Mouse (Mus musculus) stomach, embryonic 14.5 days (tissue): ENCODE measurements around the gene Arfgap1. TPM values are rescaled to one million over a fixed set of nuclear protein-coding genes. Genes with fewer than 3 reads are reported as not detected.

Experiments
- ATAC-seq: fragments of 200-750 bp; cut with Nextera tagmentation; 2 replicates; pipeline ENCODE4 v1.8.0; 2017; ENCODE audit warnings: low read depth, moderate TSS enrichment; ENCODE audit not compliant: insufficient number of reproducible peaks, insufficient read depth, low FRiP score
- H3K27ac ChIP-seq: fragments of 300-500 bp; sonication (generic); 2 replicates; pipeline ENCODE4 v1.5.1; 2014; ENCODE audit warnings: mild to moderate bottlenecking, low read length, moderate library complexity, mixed read lengths
- H3K27me3 ChIP-seq: fragments of 300-500 bp; sonication (generic); 2 replicates; pipeline ENCODE4 v1.6.1; 2014; ENCODE audit warnings: low read length, control low read depth, mixed read lengths; ENCODE audit not compliant: control insufficient read depth, insufficient read depth
- H3K36me3 ChIP-seq: fragments of 300-500 bp; sonication (generic); 2 replicates; pipeline ENCODE4 v1.6.1; 2014; ENCODE audit warnings: mild to moderate bottlenecking, control low read depth, low read length, moderate library complexity, mixed read lengths; ENCODE audit not compliant: control insufficient read depth, insufficient read depth
- H3K4me1 ChIP-seq: fragments of 300-500 bp; sonication (generic); 2 replicates; pipeline ENCODE4 v1.6.1; 2014; ENCODE audit warnings: low read length, control low read depth, mixed read lengths; ENCODE audit not compliant: control insufficient read depth, insufficient read depth
- H3K4me2 ChIP-seq: fragments of 300-500 bp; sonication (generic); replicated peaks from 2 replicates; pipeline ENCODE4 v1.6.1; 2014; ENCODE audit warnings: low read depth, low read length, control low read depth
- H3K4me3 ChIP-seq: fragments of 300-500 bp; sonication (generic); 2 replicates; pipeline ENCODE4 v1.5.1; 2014; ENCODE audit warnings: low read depth, low read length, control low read depth
- H3K9ac ChIP-seq: fragments of 300-500 bp; sonication (generic); replicated peaks from 2 replicates; pipeline ENCODE4 v1.6.1; 2014; ENCODE audit warnings: low read depth, mild to moderate bottlenecking, control low read depth, low read length, moderate library complexity, mixed read lengths
- H3K9me3 ChIP-seq: fragments of 300-500 bp; sonication (generic); 2 replicates; pipeline ENCODE4 v1.6.1; 2016; ENCODE audit warnings: low read depth, low read length, control low read depth; ENCODE audit not compliant: control insufficient read depth
- WGBS: fragments of 180-500 bp; shearing (Covaris S2); extraction: QIAGEN DNeasy Blood & Tissue Kit; methylation state at CpG from one replicate; pipeline ENCODE4 v1.1.7; 2014; 5-methylcytosine and 5-hydroxymethylcytosine counted together
- polyA plus RNA-seq: library from polyadenylated mRNA; unstranded; fragments of >200 nt; fragmentation: Nextera tagmentation; extraction: Ambion mirVana; gene quantifications from 2 replicates; pipeline ENCODE4 v1.2.1, GENCODE M21; 2014

Gene Arfgap1
- polyA plus RNA-seq, 1 experiment from 2014 or later, result 90.4 TPM

GRCm38 (mm10) chr2:180941869-180942268 lies 25.2 kb upstream of the Arfgap1 start:
- Histone ChIP-seq H3K4me3 (no peak overlapping the region), H3K36me3 (peaks cover 3% of the 10 kb centered on the region; the same call in 1 of the 2 replicates), H3K9me3 (no peaks in the 10 kb centered on the region), H3K4me1 (no peaks in the 10 kb centered on the region), H3K4me2 (no peak overlapping the region), H3K27me3 (no peaks in the 10 kb centered on the region), H3K27ac (no peak overlapping the region), H3K9ac (no peak overlapping the region)
- no peak for ATAC-seq

GRCm38 (mm10) chr2:180949947-180950346 lies 17.1 kb upstream of the Arfgap1 start:
- Histone ChIP-seq H3K4me3 (no peak overlapping the region), H3K4me1 (peaks cover 25% of the 10 kb centered on the region), H3K27ac (no peak overlapping the region), H3K4me2 (no peak overlapping the region), H3K36me3 (no peaks in the 10 kb centered on the region), H3K9me3 (no peaks in the 10 kb centered on the region), H3K27me3 (no peaks in the 10 kb centered on the region), H3K9ac (no peak overlapping the region)
- WGBS, result 26% methylated on average over 1 of the region's 1 CpGs
- no peak for ATAC-seq

GRCm38 (mm10) chr2:180952731-180953171 lies 14.3 kb upstream of the Arfgap1 start:
- Histone ChIP-seq H3K9ac (0 out of 2 replicates have a peak overlapping the region, but pooled peaks have one; percentile 25), H3K27ac (peak overlapping the region; percentile 89), H3K4me3 (peak overlapping the region; percentile 57), H3K4me2 (peak overlapping the region; percentile 75), H3K36me3 (no peaks in the 10 kb centered on the region), H3K4me1 (peaks cover 31% of the 10 kb centered on the region), H3K9me3 (no peaks in the 10 kb centered on the region), H3K27me3 (no peaks in the 10 kb centered on the region)
- ATAC-seq, result no peak
- 13% methylated on average over 9 of the region's 9 CpGs for WGBS

DNA sequence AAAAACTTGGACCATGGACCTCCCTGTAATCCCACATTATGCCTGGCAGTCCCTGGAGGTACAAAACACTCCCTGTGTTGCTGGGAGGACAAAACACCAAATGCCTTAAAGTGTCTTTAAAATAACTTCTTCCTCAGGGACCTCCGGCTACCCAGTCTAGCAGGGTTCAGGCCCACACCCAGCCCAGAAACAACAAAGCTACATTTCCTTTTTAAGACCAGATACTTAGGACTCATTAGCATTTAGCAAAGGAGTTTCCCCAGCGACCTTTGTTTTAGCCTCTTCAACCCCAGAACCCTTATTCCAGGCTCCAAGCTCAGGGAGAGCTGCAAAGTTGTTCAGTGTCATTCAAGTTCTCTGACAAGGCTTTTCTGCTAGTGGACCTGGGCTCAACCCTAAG lies 13.4 kb upstream of the Arfgap1 start:
- H3K4me1 ChIP-seq, result peaks cover 31% of the 10 kb centered on the region
- H3K9ac ChIP-seq, result peak overlapping the region; percentile 53
- H3K36me3 ChIP-seq, result no peaks in the 10 kb centered on the region
- no peak for ATAC-seq
- peak overlapping the region; percentile 89 for H3K27ac ChIP-seq
- WGBS, result 18% methylated on average over 2 of the region's 2 CpGs
- peak overlapping the region; percentile 75 for H3K4me2 ChIP-seq
- peak overlapping the region; percentile 57 for H3K4me3 ChIP-seq
- no peaks in the 10 kb centered on the region for H3K9me3 ChIP-seq
- no peaks in the 10 kb centered on the region for H3K27me3 ChIP-seq

DNA sequence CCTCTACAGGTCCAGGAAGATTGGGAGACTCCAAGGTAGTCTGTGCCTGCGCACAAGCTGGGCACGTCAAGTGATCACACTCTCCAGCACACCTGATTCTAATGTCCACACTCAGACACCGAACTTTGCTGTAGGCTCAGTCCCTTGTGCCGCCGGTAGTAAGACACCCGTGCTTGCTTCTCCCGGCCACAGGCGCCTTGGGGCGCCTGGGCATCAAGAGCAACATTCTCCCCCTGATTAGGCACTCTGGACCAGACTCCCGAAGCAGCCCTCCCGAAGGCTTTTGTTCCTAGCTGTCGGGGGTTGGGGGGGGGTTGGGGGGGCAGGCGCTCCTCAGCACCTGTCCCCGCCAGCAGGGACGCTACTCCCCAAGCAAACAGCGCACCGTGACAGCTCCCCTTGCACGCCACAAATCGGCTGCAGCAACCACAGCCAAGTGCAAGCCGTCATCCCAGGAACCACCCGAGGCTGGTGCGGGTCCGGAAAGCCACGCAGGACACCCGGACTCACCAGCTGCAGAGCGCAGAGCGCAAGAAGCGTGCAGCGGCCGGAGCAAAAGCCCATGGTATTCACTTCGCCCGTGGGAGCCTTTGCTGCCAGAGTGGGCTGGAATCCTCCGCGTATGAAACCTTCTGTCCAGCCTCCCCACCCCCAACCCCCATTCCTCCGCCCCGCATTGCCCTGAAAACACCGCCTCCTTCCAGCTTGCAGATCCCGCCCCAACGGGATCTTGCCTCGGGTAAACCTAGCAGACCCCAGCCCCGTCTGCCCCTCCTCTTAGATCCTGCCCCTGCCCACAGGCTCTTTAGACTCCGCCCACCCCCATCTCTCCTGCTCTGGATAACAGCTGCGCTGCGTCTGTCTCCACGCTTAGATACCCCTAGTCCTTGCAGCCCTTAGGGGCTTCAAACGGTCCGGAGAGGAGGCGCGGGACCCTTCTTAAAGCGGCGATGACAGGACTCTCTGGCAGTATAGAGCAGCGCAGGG lies 12.7 kb upstream of the Arfgap1 start, which contains the start of gene Nkain4:
TSS of gene Nkain4 (minus strand) at position 639 of the 987 bp plus-strand sequence.
- under 1% methylated on average over 52 of the region's 52 CpGs for WGBS
- H3K4me2 ChIP-seq, result peak within 1 kb of the TSS; percentile 75
- H3K36me3 ChIP-seq, result no peaks in the 10 kb centered on the region
- peaks cover 31% of the 10 kb centered on the region for H3K4me1 ChIP-seq
- peak within 1 kb of the TSS; percentile 53 for H3K9ac ChIP-seq
- H3K4me3 ChIP-seq, result peak within 1 kb of the TSS; percentile 57
- peak within 1 kb of the TSS; percentile 89 for H3K27ac ChIP-seq
- no peaks in the 10 kb centered on the region for H3K9me3 ChIP-seq
- H3K27me3 ChIP-seq, result no peaks in the 10 kb centered on the region
- peak; percentile 93 for ATAC-seq

- WGBS, result 59% methylated on average over 7 of the region's 7 CpGs
- H3K27ac ChIP-seq, result peak overlapping the region; percentile 39; the same call in 1 of the 2 replicates
- no peak for ATAC-seq
- no peaks in the 10 kb centered on the region for H3K9me3 ChIP-seq
- H3K4me3 ChIP-seq, result no peak overlapping the region
- H3K4me2 ChIP-seq, result no peak overlapping the region
- peaks cover 5% of the 10 kb centered on the region; the same call in 1 of the 2 replicates for H3K4me1 ChIP-seq
- H3K27me3 ChIP-seq, result no peaks in the 10 kb centered on the region
- H3K36me3 ChIP-seq, result no peaks in the 10 kb centered on the region
- no peak overlapping the region for H3K9ac ChIP-seq
Measured at GRCm38 (mm10) chr2:180959605-180960004, 7.4 kb upstream of the Arfgap1 start.

DNA sequence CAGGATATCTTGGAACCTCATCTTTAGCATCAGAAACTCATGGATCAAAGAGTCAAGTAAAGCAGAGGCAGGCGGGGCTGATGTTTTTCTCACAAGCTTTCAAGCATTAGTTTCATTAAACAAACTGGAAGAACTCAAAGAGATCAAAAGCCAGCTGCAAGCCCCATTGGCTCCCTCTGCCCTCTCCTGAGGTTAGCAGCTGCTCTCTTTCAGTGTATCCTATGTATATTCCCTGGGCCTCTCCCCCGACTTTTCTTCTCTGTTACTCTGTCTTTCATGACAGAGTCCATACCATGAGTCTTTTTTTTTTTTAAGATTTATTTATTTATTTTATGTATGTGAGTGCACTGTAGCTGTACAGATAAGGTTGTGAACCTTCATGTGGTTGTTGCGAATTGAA lies 6.8 kb upstream of the Arfgap1 start:
- WGBS, result 39% methylated on average over 3 of the region's 3 CpGs
- H3K27ac ChIP-seq, result peak overlapping the region; percentile 4; the same call in 1 of the 2 replicates
- no peaks in the 10 kb centered on the region for H3K36me3 ChIP-seq
- H3K4me1 ChIP-seq, result peaks cover 5% of the 10 kb centered on the region; the same call in 1 of the 2 replicates
- no peaks in the 10 kb centered on the region for H3K27me3 ChIP-seq
- no peak overlapping the region for H3K9ac ChIP-seq
- no peaks in the 10 kb centered on the region for H3K9me3 ChIP-seq
- H3K4me2 ChIP-seq, result no peak overlapping the region
- H3K4me3 ChIP-seq, result no peak overlapping the region
- no peak for ATAC-seq

DNA sequence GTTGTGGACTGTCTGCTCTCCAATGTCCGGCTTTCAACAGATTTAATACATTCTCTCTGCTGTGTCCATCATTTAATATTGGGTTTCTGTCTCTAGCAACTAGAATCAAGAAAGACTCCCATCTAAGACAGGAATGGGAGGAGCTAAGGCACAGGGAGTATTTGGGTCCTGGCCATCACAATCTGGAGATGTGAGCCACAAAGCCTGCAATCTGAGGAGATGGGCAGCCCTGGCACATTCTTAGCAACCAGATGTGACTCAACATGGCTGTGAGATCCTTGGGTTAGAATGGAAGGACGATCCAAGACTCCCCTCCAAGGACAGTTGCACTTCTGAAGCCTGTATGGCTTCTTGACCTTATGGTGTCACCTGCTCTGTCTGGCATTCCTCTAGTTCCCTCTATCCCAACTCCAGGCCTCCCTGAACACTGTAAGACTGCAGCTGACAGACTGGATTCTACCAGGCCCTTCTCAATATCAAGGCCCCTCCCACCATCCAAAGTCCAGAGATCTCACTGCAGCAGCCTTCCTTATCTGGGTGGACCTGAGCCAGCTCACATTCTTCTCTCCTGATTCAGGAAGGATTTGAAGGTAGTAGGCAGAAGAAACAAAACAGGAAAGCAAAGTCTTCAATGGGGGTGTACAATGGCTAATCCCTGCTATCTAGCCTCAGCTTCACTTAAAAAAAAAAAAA lies 4.3 kb upstream of the Arfgap1 start:
- H3K36me3 ChIP-seq, result no peaks in the 10 kb centered on the region
- no peaks in the 10 kb centered on the region for H3K9me3 ChIP-seq
- peaks cover 6% of the 10 kb centered on the region; the same call in 1 of the 2 replicates for H3K4me1 ChIP-seq
- ATAC-seq, result peak; percentile 39; the same call in 1 of the 2 replicates
- no peak overlapping the region for H3K9ac ChIP-seq
- no peak overlapping the region for H3K27ac ChIP-seq
- 62% methylated on average over 2 of the region's 2 CpGs for WGBS
- no peaks in the 10 kb centered on the region for H3K27me3 ChIP-seq
- H3K4me2 ChIP-seq, result no peak overlapping the region
- no peak overlapping the region for H3K4me3 ChIP-seq
